Mouse (Mus musculus) G1E (cell line): ENCODE measurements around the gene Ddx18. TPM values are rescaled to one million over a fixed set of nuclear protein-coding genes. Genes with fewer than 3 reads are reported as not detected.

Experiments used
- ATAC-seq: 2 replicates; pipeline ENCODE4 v1.8.0; 2016; ENCODE audit warnings: mild to moderate bottlenecking; ENCODE audit not compliant: insufficient number of reproducible peaks, poor library complexity, low FRiP score, severe bottlenecking; ENCODE audit errors: extremely low read depth
- DNase-seq: peaks from one replicate; pipeline ENCODE4 v3.0.0; 2012; ENCODE audit warnings: low spot score
- H3K27me3 ChIP-seq: 2 replicates; pipeline ENCODE4 v1.6.1; 2012; ENCODE audit warnings: mild to moderate bottlenecking, low read length, inconsistent platforms; ENCODE audit not compliant: insufficient read depth
- H3K36me3 ChIP-seq: replicated peaks from 2 replicates; pipeline ENCODE3; 2012; ENCODE audit warnings: mild to moderate bottlenecking, inconsistent platforms
- H3K4me1 ChIP-seq: 2 replicates; pipeline ENCODE4 v1.6.1; 2012; ENCODE audit warnings: low read depth, low read length, inconsistent platforms, mixed read lengths; ENCODE audit not compliant: insufficient read depth
- H3K4me3 ChIP-seq: 2 replicates; pipeline ENCODE4 v1.5.1; 2012; ENCODE audit warnings: low read depth, mild to moderate bottlenecking, inconsistent platforms, low read length, moderate library complexity, mixed read lengths
- H3K9me3 ChIP-seq: replicated peaks from 2 replicates; pipeline ENCODE4 v1.6.1; 2012; ENCODE audit warnings: inconsistent platforms
- CTCF ChIP-seq: IDR thresholded peaks from 2 replicates; pipeline ENCODE4 v1.5.1; 2012; ENCODE audit warnings: low read depth, low read length, inconsistent platforms, mixed read lengths
- GATA1 ChIP-seq: IDR thresholded peaks from 2 replicates; pipeline ENCODE4 v1.6.1; 2012; ENCODE audit warnings: borderline replicate concordance, low read length, inconsistent platforms, mixed read lengths
- GATA2 ChIP-seq: IDR thresholded peaks from 2 replicates; pipeline ENCODE4 v1.6.1; 2012; ENCODE audit warnings: low read depth, low read length, inconsistent platforms, borderline replicate concordance
- POLR2AphosphoS5 ChIP-seq: IDR thresholded peaks from 2 replicates; pipeline ENCODE4 v1.6.1; 2012; ENCODE audit warnings: low read depth, low read length, inconsistent platforms; ENCODE audit not compliant: insufficient replicate concordance
- TAL1 ChIP-seq: conservative IDR thresholded peaks from 2 replicates; pipeline ENCODE4 v1.6.1; 2012; ENCODE audit warnings: low read depth, low read length, inconsistent platforms, mixed read lengths
- polyA plus RNA-seq: library from polyadenylated mRNA; stranded (reverse); fragments of >175 nt; gene quantifications from 2 replicates; pipeline ENCODE4 v1.2.3, GENCODE M21; 2012
- total RNA-seq, 2 experiments: library from RNA; stranded (forward) in 1 of 2; stranded (reverse) in 1 of 2; fragments of 200-1000 nt in 1 of 2; fragments of >200 nt in 1 of 2; fragmentation: Nextera tagmentation in 1 of 2; gene quantifications; 2 replicates each; pipeline ENCODE4 v1.2.3; 2014 to 2017

Gene Ddx18
- total RNA-seq (2014; fragmentation: Nextera tagmentation): 296 and 397 TPM in 2 replicates
- total RNA-seq (2017): 93.8 and 109 TPM in 2 replicates
- polyA plus RNA-seq: 20.4 and 21.6 TPM in 2 replicates

DNA sequence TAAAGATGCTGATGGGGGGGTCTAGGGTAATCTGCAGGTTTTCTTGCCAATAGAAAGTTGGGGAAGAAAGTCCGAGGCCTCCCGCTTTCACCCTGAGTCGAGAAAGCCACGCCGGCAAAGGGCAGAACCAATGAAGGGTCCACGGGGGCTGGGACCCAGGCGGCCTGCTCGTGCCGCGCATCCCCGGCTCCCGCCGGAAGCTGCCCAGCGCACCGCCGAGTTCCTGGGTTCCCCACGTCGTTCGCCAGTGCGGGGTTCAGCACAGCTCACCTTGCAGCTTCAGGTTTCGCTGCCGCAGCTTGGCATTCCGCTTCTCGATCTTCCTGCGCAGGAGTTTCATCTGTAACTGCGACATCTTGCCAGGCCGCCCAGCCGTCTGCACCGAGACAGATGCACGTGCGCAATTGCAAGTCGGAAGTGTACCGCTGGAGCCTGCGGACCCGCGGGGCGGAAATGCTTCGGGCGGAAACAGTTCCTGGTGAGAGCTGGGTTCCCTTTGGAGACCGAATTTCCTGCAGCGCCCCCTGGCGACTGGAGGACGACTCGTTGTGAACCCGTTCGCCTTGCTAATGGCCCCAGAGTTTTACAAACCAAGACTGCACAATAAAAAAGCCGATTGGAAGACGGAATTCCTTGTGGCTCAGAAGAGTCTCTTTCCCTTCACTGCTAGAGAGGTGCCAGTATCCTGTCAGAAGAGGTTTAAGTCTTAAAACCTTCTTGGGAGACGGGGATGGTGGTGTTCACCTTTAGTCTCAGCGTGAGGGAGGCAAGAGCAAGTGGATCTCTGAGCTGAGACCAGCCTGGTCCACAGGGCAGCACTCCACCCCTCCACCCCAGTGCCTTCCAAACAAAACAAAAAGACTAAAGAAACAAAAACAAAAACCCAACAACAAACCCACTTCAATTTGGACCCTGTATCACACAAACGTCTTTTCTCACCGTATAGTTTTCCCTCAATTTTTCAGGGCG lies at the start of gene Ddx18:
Gene Ddx18, minus strand, starts transcription at position 469 of the 969 bp plus-strand sequence.
- peaks cover 16% of the 10 kb centered on the region for H3K4me1 ChIP-seq
- no peaks in the 10 kb centered on the region; the same call in 1 of the 2 replicates for H3K27me3 ChIP-seq
- no peak for TF ChIP-seq TAL1
- peak; percentile 61 for TF ChIP-seq CTCF
- peaks cover 28% of the 10 kb centered on the region for H3K36me3 ChIP-seq
- H3K9me3 ChIP-seq: no peaks in the 10 kb centered on the region
- ATAC-seq: peak; percentile 94
- peak; percentile 66 for DNase-seq
- peak within 1 kb of the TSS; percentile 85 for H3K4me3 ChIP-seq

DNA sequence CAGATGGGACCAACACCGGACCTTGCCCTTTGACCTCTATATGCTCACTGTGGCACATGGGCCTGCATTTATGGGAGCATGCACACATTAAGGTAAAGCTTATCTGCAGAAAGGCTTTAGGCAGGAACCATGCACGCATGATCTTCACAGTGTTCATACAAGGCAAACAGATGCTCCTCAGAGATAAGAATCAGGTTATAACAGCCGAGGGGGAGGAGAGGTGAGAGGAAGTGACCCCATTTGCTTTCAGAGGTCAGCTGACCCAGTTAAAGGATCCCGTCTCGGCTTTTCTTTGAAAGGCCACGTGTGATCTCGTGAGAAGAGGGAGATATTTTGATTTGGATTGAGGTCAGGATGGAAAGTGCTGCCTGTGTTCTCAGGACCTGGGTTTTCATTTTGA lies 40.2 kb upstream of the Ddx18 start:
- Histone ChIP-seq H3K36me3 (no peaks in the 10 kb centered on the region), H3K4me3 (no peak overlapping the region; the same call in 1 of the 2 replicates), H3K4me1 (peaks cover 4% of the 10 kb centered on the region), H3K27me3 (no peaks in the 10 kb centered on the region), H3K9me3 (no peaks in the 10 kb centered on the region)
- TF ChIP-seq GATA1: no peak
- no peak for TF ChIP-seq GATA2
- TF ChIP-seq TAL1: no peak
- no peak for TF ChIP-seq POLR2AphosphoS5
- ATAC-seq (peak; percentile 37), DNase-seq (no peak)

DNA sequence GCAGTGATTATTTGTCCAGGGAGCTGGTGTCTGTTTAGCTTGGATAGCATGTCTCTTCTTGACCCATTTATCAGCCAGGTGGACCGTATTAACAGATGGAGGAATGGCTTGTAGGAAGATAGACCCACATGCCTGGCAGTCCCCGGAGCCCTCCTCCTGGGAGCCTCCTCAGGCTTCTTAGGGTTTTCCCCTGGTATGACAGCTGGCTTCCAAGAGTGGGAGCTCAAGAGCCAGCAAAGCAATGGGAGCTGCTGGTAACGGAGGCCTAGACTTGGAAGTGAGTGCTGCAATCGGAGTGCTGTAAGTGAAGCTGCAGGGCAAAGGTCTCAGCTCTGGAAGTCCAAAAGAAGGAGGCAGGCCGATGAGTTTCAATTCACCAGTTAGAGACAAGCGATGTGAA lies 37.3 kb upstream of the Ddx18 start:
- DNase-seq: no peak
- Histone ChIP-seq H3K27me3 (no peaks in the 10 kb centered on the region), H3K9me3 (no peaks in the 10 kb centered on the region), H3K4me3 (no peak overlapping the region), H3K4me1 (peaks cover 4% of the 10 kb centered on the region), H3K36me3 (no peaks in the 10 kb centered on the region)
- ATAC-seq: no peak
- TF ChIP-seq TAL1: no peak
- TF ChIP-seq GATA2: no peak
- TF ChIP-seq GATA1: no peak
- no peak for TF ChIP-seq POLR2AphosphoS5
- TF ChIP-seq CTCF: no peak

DNA sequence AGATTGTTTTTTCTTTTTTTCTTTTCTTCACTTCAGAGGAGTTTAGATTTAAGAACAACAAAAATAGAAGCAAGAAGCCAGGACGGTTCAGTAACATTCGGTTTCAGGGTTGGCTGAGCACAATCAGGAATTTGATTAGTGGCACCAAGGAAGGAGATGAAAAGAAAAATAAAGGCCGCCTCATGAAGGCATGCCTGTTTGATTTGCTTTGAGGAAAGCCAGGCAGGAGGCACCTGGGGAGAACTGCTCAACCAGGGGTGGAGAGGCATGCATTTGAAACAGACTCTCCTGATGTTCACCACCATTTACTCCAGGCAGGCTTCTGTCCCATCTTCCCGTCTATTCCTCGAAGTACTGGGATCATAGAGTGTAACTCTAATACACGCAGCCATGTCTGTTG lies 34.1 kb upstream of the Ddx18 start:
- TF ChIP-seq CTCF (no peak), POLR2AphosphoS5 (no peak), TAL1 (no peak), GATA1 (no peak), GATA2 (no peak)
- H3K4me3 ChIP-seq: no peak overlapping the region
- H3K36me3 ChIP-seq: no peaks in the 10 kb centered on the region
- no peaks in the 10 kb centered on the region for H3K9me3 ChIP-seq
- DNase-seq: no peak
- no peak for ATAC-seq
- no peaks in the 10 kb centered on the region for H3K4me1 ChIP-seq
- no peaks in the 10 kb centered on the region for H3K27me3 ChIP-seq

DNA sequence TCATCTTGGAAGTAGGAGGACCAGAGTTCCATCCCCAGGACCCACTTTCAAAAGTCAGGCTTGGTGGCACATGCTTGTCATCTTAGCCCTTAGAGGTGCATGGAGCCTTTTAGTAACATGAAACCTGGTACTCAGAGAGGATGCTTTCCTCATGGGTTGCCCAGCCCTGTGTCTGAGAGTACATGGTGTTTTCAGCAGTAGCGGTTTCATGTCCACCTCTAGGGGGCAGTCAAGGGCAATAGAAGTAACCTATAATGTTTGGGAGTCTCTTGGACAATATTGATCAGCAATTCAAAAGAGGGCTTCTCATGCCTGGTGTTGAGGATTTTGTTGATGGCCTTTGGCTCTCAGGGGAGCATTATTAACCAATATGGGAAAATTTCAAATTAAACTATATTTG lies 33.3 kb upstream of the Ddx18 start:
- no peaks in the 10 kb centered on the region for H3K4me1 ChIP-seq
- ATAC-seq (no peak), DNase-seq (no peak)
- H3K36me3 ChIP-seq: no peaks in the 10 kb centered on the region
- no peak overlapping the region for H3K4me3 ChIP-seq
- TF ChIP-seq CTCF (peak; percentile 14; the same call in 1 of the 2 replicates), POLR2AphosphoS5 (no peak), GATA2 (no peak), GATA1 (no peak), TAL1 (no peak)
- no peaks in the 10 kb centered on the region for H3K27me3 ChIP-seq
- H3K9me3 ChIP-seq: no peaks in the 10 kb centered on the region

DNA sequence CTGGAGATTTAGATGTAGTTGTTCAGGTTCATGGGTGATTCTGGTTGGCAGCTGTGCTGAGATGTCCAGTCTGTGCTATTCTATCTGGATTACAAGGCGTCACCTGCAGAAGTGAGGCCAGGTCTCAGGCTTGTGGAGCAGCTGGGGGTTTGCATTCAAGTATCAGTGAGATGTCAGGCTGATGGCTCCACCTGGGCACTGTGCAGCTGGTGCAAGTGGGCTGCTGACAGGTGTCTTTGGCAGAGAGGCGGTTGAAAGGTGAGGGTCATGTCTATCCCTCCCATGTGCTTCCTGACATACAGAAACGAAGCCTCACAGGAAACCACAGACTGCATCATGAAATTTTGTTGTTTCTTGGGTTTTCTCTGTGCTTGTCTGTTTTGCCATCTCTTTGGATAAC lies 30.6 kb upstream of the Ddx18 start:
- ATAC-seq (no peak), DNase-seq (no peak)
- no peaks in the 10 kb centered on the region for H3K4me1 ChIP-seq
- no peaks in the 10 kb centered on the region for H3K9me3 ChIP-seq
- no peaks in the 10 kb centered on the region for H3K27me3 ChIP-seq
- H3K4me3 ChIP-seq: no peak overlapping the region
- TF ChIP-seq GATA2 (no peak), GATA1 (no peak), POLR2AphosphoS5 (no peak), TAL1 (no peak), CTCF (no peak)
- H3K36me3 ChIP-seq: no peaks in the 10 kb centered on the region
